Mouse (Mus musculus) intestine, postnatal 0 days (tissue): ENCODE measurements around the gene Ninl. TPM values are rescaled to one million over a fixed set of nuclear protein-coding genes. Genes with fewer than 3 reads are reported as not detected.
"Not testable (repeated sequence)": the region's sequence is repeated elsewhere in the genome, so short reads cannot be mapped to it uniquely, and the experiment has no call there.

Experiments used
- ATAC-seq: fragments of 200-750 bp; cut with Nextera tagmentation; 2 replicates; pipeline ENCODE4 v1.8.0; 2017; ENCODE audit warnings: mild to moderate bottlenecking, moderate TSS enrichment, moderate library complexity
- H3K27ac ChIP-seq: fragments of 300-500 bp; sonication (generic); 2 replicates; pipeline ENCODE4 v1.5.1; 2014; ENCODE audit warnings: mild to moderate bottlenecking, low read depth, low read length, moderate library complexity
- H3K27me3 ChIP-seq: fragments of 300-500 bp; sonication (generic); replicated peaks from 2 replicates; pipeline ENCODE4 v1.6.1; 2014; ENCODE audit warnings: low read length, mixed read lengths; ENCODE audit not compliant: control insufficient read depth, insufficient read depth
- H3K36me3 ChIP-seq: fragments of 300-500 bp; sonication (generic); 2 replicates; pipeline ENCODE4 v1.6.1; 2014; ENCODE audit warnings: mild to moderate bottlenecking, moderate library complexity; ENCODE audit not compliant: control insufficient read depth, insufficient read depth
- H3K4me1 ChIP-seq: fragments of 300-500 bp; sonication (generic); replicated peaks from 2 replicates; pipeline ENCODE4 v1.6.1; 2014; ENCODE audit warnings: antibody characterized with exemption, low read length, mixed read lengths; ENCODE audit not compliant: control insufficient read depth, insufficient read depth
- H3K4me2 ChIP-seq: fragments of 300-500 bp; sonication (generic); replicated peaks from 2 replicates; pipeline ENCODE4 v1.6.1; 2014; ENCODE audit warnings: low read depth, mild to moderate bottlenecking, moderate library complexity
- H3K4me3 ChIP-seq: fragments of 300-500 bp; sonication (generic); 2 replicates; pipeline ENCODE4 v1.5.1; 2014; ENCODE audit warnings: low read depth, low read length
- H3K9ac ChIP-seq: fragments of 300-500 bp; sonication (generic); 2 replicates; pipeline ENCODE4 v1.6.1; 2014; ENCODE audit warnings: mild to moderate bottlenecking, low read depth, low read length
- H3K9me3 ChIP-seq: fragments of 300-500 bp; sonication (generic); 2 replicates; pipeline ENCODE4 v1.6.1; 2016; ENCODE audit warnings: mixed run types; ENCODE audit not compliant: control insufficient read depth
- CTCF ChIP-seq: sonication (generic); IDR thresholded peaks from 2 replicates; pipeline ENCODE4 v1.5.1; 2016; ENCODE audit warnings: low read depth, mild to moderate bottlenecking, control low read depth, antibody characterized with exemption, moderate library complexity
- WGBS: fragments of 180-500 bp; shearing (Covaris S2); extraction: QIAGEN DNeasy Blood & Tissue Kit; methylation state at CpG from one replicate; pipeline ENCODE4 v1.1.7; 2014; 5-methylcytosine and 5-hydroxymethylcytosine counted together
- polyA plus RNA-seq: library from polyadenylated mRNA; unstranded; fragments of >200 nt; fragmentation: Nextera tagmentation; extraction: Ambion mirVana; gene quantifications from 2 replicates; pipeline ENCODE4 v1.2.1, GENCODE M21; 2015

The Ninl gene
- polyA plus RNA-seq, 1 experiment from 2014 or later: 1.5 TPM

GRCm38 (mm10) chr2:150950056-150950455 is 89.1 kb downstream of the Ninl start:
- Histone ChIP-seq H3K4me3 (no peak overlapping the region), H3K27ac (no peak overlapping the region), H3K4me1 (no peaks in the 10 kb centered on the region), H3K9me3 (no peaks in the 10 kb centered on the region), H3K27me3 (no peaks in the 10 kb centered on the region), H3K36me3 (no peaks in the 10 kb centered on the region; the same call in 1 of the 2 replicates), H3K4me2 (no peak overlapping the region), H3K9ac (no peak overlapping the region)
- no peak for ATAC-seq
- 89% methylated on average over 6 of the region's 6 CpGs for WGBS
- no peak for TF ChIP-seq CTCF

GRCm38 (mm10) chr2:150949652-150950051 is 89.5 kb downstream of the Ninl start:
- Histone ChIP-seq H3K9ac (no peak overlapping the region), H3K9me3 (no peaks in the 10 kb centered on the region), H3K36me3 (no peaks in the 10 kb centered on the region; the same call in 1 of the 2 replicates), H3K4me2 (no peak overlapping the region), H3K4me3 (no peak overlapping the region), H3K4me1 (no peaks in the 10 kb centered on the region), H3K27ac (no peak overlapping the region), H3K27me3 (no peaks in the 10 kb centered on the region)
- WGBS: 93% methylated on average over 3 of the region's 3 CpGs
- no peak for TF ChIP-seq CTCF
- no peak for ATAC-seq

- Histone ChIP-seq H3K27me3 (no peaks in the 10 kb centered on the region), H3K4me1 (no peaks in the 10 kb centered on the region), H3K4me3 (no peak overlapping the region), H3K9me3 (no peaks in the 10 kb centered on the region), H3K36me3 (no peaks in the 10 kb centered on the region; the same call in 1 of the 2 replicates), H3K27ac (no peak overlapping the region), H3K9ac (no peak overlapping the region), H3K4me2 (no peak overlapping the region)
- no peak for TF ChIP-seq CTCF
- WGBS: 74% methylated on average over 5 of the region's 5 CpGs
- ATAC-seq: no peak
Measured at GRCm38 (mm10) chr2:150948786-150949185, 90.4 kb downstream of the Ninl start.

GRCm38 (mm10) chr2:150947880-150948611 is 91.1 kb downstream of the Ninl start:
- 86% methylated on average over 12 of the region's 12 CpGs for WGBS
- H3K9me3 ChIP-seq, H3K4me2 ChIP-seq, H3K9ac ChIP-seq, H3K36me3 ChIP-seq, H3K4me3 ChIP-seq, ATAC-seq, H3K27me3 ChIP-seq, H3K4me1 ChIP-seq, H3K27ac ChIP-seq: not testable (repeated sequence)

GRCm38 (mm10) chr2:150947341-150947740 is 91.8 kb downstream of the Ninl start:
- H3K4me1 ChIP-seq, H3K4me3 ChIP-seq, H3K4me2 ChIP-seq, H3K9me3 ChIP-seq, H3K27ac ChIP-seq, H3K9ac ChIP-seq, H3K27me3 ChIP-seq, H3K36me3 ChIP-seq, ATAC-seq: not testable (repeated sequence)
- whole genome bisulfite sequencing: 92% methylated on average over 5 of the region's 5 CpGs

GRCm38 (mm10) chr2:150944017-150944416 is 95.2 kb downstream of the Ninl start:
- no peak for ATAC-seq
- no peak for TF ChIP-seq CTCF
- Histone ChIP-seq H3K27ac (no peak overlapping the region), H3K36me3 (no peaks in the 10 kb centered on the region), H3K4me1 (no peaks in the 10 kb centered on the region), H3K9me3 (no peaks in the 10 kb centered on the region), H3K27me3 (no peaks in the 10 kb centered on the region), H3K4me2 (no peak overlapping the region), H3K4me3 (no peak overlapping the region), H3K9ac (no peak overlapping the region)
- 94% methylated on average over 5 of the region's 5 CpGs for WGBS
